Mouse (Mus musculus): ENCODE results near the gene Gm12184. TPM values are rescaled to one million over a fixed set of nuclear protein-coding genes. Genes with fewer than 3 reads are reported as not detected.
A peak's percentile ranks its signal among the peaks of the same experiment; 100 is the strongest.

Gm12184 gene
- polyA plus RNA-seq, 1 experiment from 2014 or later = 4.0 TPM

DNA sequence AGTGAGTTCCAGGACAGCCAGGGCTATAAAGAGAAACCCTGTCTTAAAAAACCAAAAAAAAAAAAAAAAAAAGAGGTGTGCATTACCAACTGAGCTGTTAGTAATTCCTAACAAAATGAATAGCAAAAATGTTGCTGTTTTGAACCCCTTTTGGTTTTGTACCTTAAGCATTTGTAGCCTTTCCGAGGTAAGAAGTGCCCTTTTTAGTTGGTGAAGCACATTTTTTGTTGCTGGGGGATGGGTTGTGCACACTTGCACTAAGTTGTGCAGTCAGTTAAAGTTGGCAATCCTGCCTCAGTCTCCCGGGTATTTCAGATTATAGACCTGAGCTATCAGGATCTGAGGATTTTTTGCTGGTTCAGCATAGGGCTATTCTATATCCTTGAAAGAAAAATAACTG is 21.5 kb downstream of the Gm12184 start:
- Histone ChIP-seq H3K27ac (ENCODE audit: low read depth, low read length) (no peak overlapping the region), H3K27me3 (ENCODE audit: control insufficient read depth, insufficient read depth, low read length) (no peaks in the 10 kb centered on the region), H3K9me3 (replicated peaks; ENCODE audit: control insufficient read depth, low read length) (no peaks in the 10 kb centered on the region), H3K36me3 (ENCODE audit: control insufficient read depth, insufficient read depth, low read length) (peaks cover 65% of the 10 kb centered on the region), H3K9ac (ENCODE audit: low read depth, low read length) (no peak overlapping the region), H3K4me3 (ENCODE audit: low read depth, low read length) (no peak overlapping the region), H3K4me2 (no peak overlapping the region), H3K4me1 (ENCODE audit: control insufficient read depth, insufficient read depth, low read length) (peaks cover 11% of the 10 kb centered on the region)
- no peak for ATAC-seq (replicated peaks; ENCODE audit: insufficient number of reproducible peaks, low FRiP score, low TSS enrichment)
- 85% methylated on average over 2 of the region's 2 CpGs for WGBS (ENCODE audit: insufficient replicate concordance)

- Histone ChIP-seq H3K9ac (ENCODE audit: low read depth, low read length) (no peak overlapping the region), H3K4me1 (ENCODE audit: control insufficient read depth, insufficient read depth, low read length) (peaks cover 12% of the 10 kb centered on the region), H3K36me3 (ENCODE audit: control insufficient read depth, insufficient read depth, low read length) (peaks cover 62% of the 10 kb centered on the region), H3K9me3 (replicated peaks; ENCODE audit: control insufficient read depth, low read length) (no peaks in the 10 kb centered on the region), H3K27ac (ENCODE audit: low read depth, low read length) (no peak overlapping the region), H3K4me3 (ENCODE audit: low read depth, low read length) (no peak overlapping the region), H3K27me3 (ENCODE audit: control insufficient read depth, insufficient read depth, low read length) (no peaks in the 10 kb centered on the region), H3K4me2 (no peak overlapping the region)
- 97% methylated on average over 2 of the region's 2 CpGs for WGBS (ENCODE audit: insufficient replicate concordance)
- no peak for ATAC-seq (replicated peaks; ENCODE audit: insufficient number of reproducible peaks, low FRiP score, low TSS enrichment)
Measured at GRCm38 (mm10) chr11:48803988-48804387, 22.5 kb downstream of the Gm12184 start.

DNA sequence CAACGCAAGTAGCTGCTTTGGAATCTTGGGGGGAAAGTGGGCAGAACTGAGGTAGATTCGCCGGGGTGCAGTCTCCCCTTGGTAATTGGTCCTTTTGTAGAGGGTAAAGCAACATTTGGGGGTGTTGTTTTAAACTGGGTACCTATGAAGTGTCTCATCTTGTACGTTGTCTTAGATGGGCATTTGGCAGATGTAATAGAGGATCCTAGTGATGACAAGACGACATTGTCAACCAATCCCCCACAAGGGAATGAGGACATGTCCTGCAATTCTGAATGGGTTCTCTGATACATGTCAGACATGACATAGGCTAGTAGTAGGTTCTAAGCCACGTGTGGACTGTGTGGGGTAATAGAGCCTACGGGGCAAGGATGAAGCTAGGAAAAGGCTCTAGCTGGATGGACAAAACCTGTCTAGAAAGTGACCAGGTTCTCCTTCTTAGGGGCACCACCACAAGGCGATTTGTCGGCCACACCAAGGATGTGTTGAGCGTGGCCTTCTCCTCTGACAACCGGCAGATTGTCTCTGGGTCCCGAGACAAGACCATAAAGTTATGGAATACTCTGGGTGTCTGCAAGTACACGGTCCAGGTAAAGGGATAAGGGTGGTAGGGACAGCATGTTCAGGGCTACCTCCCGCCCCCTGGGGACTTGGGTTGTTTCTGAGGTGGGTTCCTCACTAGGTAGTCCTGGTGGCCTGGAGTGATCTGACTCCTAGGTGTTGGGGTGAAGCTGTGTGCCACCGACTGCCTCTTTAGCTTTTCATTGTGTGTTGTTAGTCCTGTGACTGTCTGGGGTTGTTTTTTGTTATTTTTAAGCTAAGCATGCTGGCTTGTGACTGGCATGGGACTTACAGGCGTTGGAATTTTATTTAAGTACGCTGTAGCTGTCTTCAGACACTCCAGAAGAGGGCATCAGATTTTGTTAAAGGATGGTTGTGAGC is 24.4 kb downstream of the Gm12184 start:
- WGBS (ENCODE audit: insufficient replicate concordance) = 69% methylated on average over 17 of the region's 17 CpGs
- ATAC-seq (replicated peaks; ENCODE audit: insufficient number of reproducible peaks, low FRiP score, low TSS enrichment) = no peak
- Histone ChIP-seq H3K4me3 (ENCODE audit: low read depth, low read length) (peak overlapping the region; percentile 72), H3K4me2 (peak overlapping the region; percentile 88), H3K27me3 (ENCODE audit: control insufficient read depth, insufficient read depth, low read length) (no peaks in the 10 kb centered on the region), H3K4me1 (ENCODE audit: control insufficient read depth, insufficient read depth, low read length) (peaks cover 21% of the 10 kb centered on the region), H3K9me3 (replicated peaks; ENCODE audit: control insufficient read depth, low read length) (no peaks in the 10 kb centered on the region), H3K27ac (ENCODE audit: low read depth, low read length) (no peak overlapping the region), H3K36me3 (ENCODE audit: control insufficient read depth, insufficient read depth, low read length) (peaks cover 49% of the 10 kb centered on the region), H3K9ac (ENCODE audit: low read depth, low read length) (peak overlapping the region; percentile 92)

- WGBS (ENCODE audit: insufficient replicate concordance) = 0% methylated on average over 47 of the region's 47 CpGs
- Histone ChIP-seq H3K9ac (ENCODE audit: low read depth, low read length) (peak within 1 kb of the TSS; percentile 92), H3K36me3 (ENCODE audit: control insufficient read depth, insufficient read depth, low read length) (peaks cover 33% of the 10 kb centered on the region), H3K4me2 (peak within 1 kb of the TSS; percentile 88), H3K4me3 (ENCODE audit: low read depth, low read length) (peak within 1 kb of the TSS; percentile 72), H3K9me3 (replicated peaks; ENCODE audit: control insufficient read depth, low read length) (no peaks in the 10 kb centered on the region), H3K27ac (ENCODE audit: low read depth, low read length) (peak within 1 kb of the TSS; percentile 98), H3K4me1 (ENCODE audit: control insufficient read depth, insufficient read depth, low read length) (peaks cover 21% of the 10 kb centered on the region), H3K27me3 (ENCODE audit: control insufficient read depth, insufficient read depth, low read length) (no peaks in the 10 kb centered on the region)
- peak; percentile 81 for ATAC-seq (replicated peaks; ENCODE audit: insufficient number of reproducible peaks, low FRiP score, low TSS enrichment)
Measured at GRCm38 (mm10) chr11:48799921-48800701, 26.3 kb downstream of the Gm12184 start, which contains the start of gene Rack1. Rack1 (plus strand) TSS chr11:48800332.

DNA sequence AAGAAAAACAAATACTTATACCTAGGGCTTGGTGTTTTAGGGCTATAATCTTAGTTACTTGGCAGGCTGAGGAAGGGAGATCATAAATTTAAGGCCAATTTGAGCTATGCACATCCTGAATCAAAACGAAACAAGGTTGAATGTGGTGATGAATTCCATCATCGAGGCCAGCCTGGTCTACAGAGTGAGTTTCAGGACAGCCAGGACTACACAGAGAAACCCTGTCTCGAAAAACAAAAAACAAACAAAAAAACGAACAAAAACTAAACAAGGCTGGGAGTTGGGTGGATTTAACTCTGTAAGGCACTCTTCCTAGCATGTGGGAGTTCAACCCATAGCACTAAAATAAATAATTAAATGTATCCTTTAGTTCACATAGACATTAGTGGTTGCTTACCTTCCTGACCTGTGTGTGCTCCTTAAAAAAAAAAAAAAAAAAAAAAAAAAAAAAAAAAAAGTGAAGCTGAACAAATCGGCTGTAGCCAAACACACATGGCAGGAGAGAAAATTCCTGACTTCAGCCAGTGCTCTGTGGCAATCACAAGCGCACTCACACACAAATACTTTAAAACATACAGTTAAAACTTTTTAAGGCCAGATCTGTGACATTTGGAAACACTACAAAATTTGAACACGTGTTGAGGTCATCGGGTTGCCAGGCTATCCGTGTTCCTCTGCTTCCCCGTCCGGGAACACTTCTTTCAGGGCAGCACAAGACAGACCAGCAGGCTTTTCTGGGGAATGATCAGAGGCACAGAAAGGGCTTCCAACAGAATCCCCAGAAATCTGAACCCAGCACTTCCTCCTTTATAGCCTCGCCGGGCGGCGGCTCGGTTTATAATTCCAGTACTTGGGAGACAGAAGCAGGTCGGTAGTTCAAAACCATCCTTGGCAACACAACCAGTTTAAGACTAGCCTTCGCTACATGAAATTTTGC is 27.2 kb downstream of the Gm12184 start:
- no peak for ATAC-seq (replicated peaks; ENCODE audit: insufficient number of reproducible peaks, low FRiP score, low TSS enrichment)
- peaks cover 21% of the 10 kb centered on the region for H3K4me1 ChIP-seq (ENCODE audit: control insufficient read depth, insufficient read depth, low read length)
- WGBS (ENCODE audit: insufficient replicate concordance) = 8% methylated on average over 18 of the region's 18 CpGs

DNA sequence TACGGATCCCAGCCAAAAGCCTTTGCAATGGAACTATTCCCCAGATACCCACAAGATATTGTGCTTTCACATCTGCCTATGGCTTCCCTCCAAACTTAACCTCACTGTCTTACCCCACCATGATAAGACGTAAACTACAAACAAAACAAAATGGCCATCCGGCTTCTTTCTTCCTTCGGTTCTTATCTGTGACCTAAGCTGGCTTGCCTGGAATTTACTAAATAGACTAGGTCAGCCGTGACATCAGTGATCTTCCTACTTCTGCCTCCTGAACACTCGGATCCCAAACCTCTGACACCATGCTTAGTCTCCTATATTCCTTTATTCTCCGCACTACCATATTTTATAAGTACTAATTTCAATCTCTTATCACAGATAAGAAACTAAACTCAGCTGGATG is 28.1 kb downstream of the Gm12184 start:
- H3K4me3 ChIP-seq (ENCODE audit: low read depth, low read length) = peak overlapping the region; percentile 72
- H3K9ac ChIP-seq (ENCODE audit: low read depth, low read length) = peak overlapping the region; percentile 47; the same call in 1 of the 2 replicates

More for the DNA sequence above, 27.2 kb downstream of the Gm12184 start:
- H3K27ac ChIP-seq (ENCODE audit: low read depth, low read length) = peak overlapping the region; percentile 98
- peak overlapping the region; percentile 72 for H3K4me3 ChIP-seq (ENCODE audit: low read depth, low read length)
- H3K9ac ChIP-seq (ENCODE audit: low read depth, low read length) = peak overlapping the region; percentile 92
- H3K27me3 ChIP-seq (ENCODE audit: control insufficient read depth, insufficient read depth, low read length) = no peaks in the 10 kb centered on the region
- peaks cover 24% of the 10 kb centered on the region for H3K36me3 ChIP-seq (ENCODE audit: control insufficient read depth, insufficient read depth, low read length)
- peak overlapping the region; percentile 88 for H3K4me2 ChIP-seq
- no peaks in the 10 kb centered on the region for H3K9me3 ChIP-seq (replicated peaks; ENCODE audit: control insufficient read depth, low read length)

GRCm38 (mm10) chr11:48797287-48797686 is 29.2 kb downstream of the Gm12184 start:
- Histone ChIP-seq H3K9me3 (replicated peaks; ENCODE audit: control insufficient read depth, low read length) (no peaks in the 10 kb centered on the region), H3K36me3 (ENCODE audit: control insufficient read depth, insufficient read depth, low read length) (peaks cover 7% of the 10 kb centered on the region), H3K4me2 (peak overlapping the region; percentile 88), H3K27ac (ENCODE audit: low read depth, low read length) (no peak overlapping the region; the same call in 1 of the 2 replicates), H3K4me1 (ENCODE audit: control insufficient read depth, insufficient read depth, low read length) (peaks cover 20% of the 10 kb centered on the region), H3K4me3 (ENCODE audit: low read depth, low read length) (no peak overlapping the region), H3K27me3 (ENCODE audit: control insufficient read depth, insufficient read depth, low read length) (no peaks in the 10 kb centered on the region), H3K9ac (ENCODE audit: low read depth, low read length) (no peak overlapping the region)
- 54% methylated on average over 5 of the region's 5 CpGs for WGBS (ENCODE audit: insufficient replicate concordance)
- ATAC-seq (replicated peaks; ENCODE audit: insufficient number of reproducible peaks, low FRiP score, low TSS enrichment) = no peak

More for the DNA sequence above, 28.1 kb downstream of the Gm12184 start:
- no peaks in the 10 kb centered on the region for H3K27me3 ChIP-seq (ENCODE audit: control insufficient read depth, insufficient read depth, low read length)
- 51% methylated on average over 7 of the region's 7 CpGs for WGBS (ENCODE audit: insufficient replicate concordance)
- H3K27ac ChIP-seq (ENCODE audit: low read depth, low read length) = peak overlapping the region; percentile 41; the same call in 1 of the 2 replicates
- H3K4me2 ChIP-seq = peak overlapping the region; percentile 88
- H3K4me1 ChIP-seq (ENCODE audit: control insufficient read depth, insufficient read depth, low read length) = peaks cover 21% of the 10 kb centered on the region
- peaks cover 16% of the 10 kb centered on the region for H3K36me3 ChIP-seq (ENCODE audit: control insufficient read depth, insufficient read depth, low read length)
- ATAC-seq (replicated peaks; ENCODE audit: insufficient number of reproducible peaks, low FRiP score, low TSS enrichment) = no peak
- H3K9me3 ChIP-seq (replicated peaks; ENCODE audit: control insufficient read depth, low read length) = no peaks in the 10 kb centered on the region
